Mouse (Mus musculus) large intestine, adult 2 months (tissue): ENCODE data around the gene Tbc1d8b. TPM values are rescaled to one million over a fixed set of nuclear protein-coding genes. Genes with fewer than 3 reads are reported as not detected.
"Not testable (repeated sequence)": the region's sequence is repeated elsewhere in the genome, so short reads cannot be mapped to it uniquely, and the experiment has no call there.

Experiments used
- DNase-seq: peaks from one replicate; pipeline ENCODE4 v3.0.0-alpha.2; 2012; ENCODE audit warnings: low read depth, low spot score
- WGBS: fragments of 180-500 bp; shearing (Covaris S2); methylation state at CpG from one replicate; pipeline ENCODE4 v1.1.7; 2018; 5-methylcytosine and 5-hydroxymethylcytosine counted together
- polyA plus RNA-seq: library from polyadenylated mRNA; depleted of rRNA; stranded (reverse); fragments of >200 nt; gene quantifications from 2 replicates; pipeline ENCODE4 v1.2.3, GENCODE M21; 2012; rRNA removed

Gene Tbc1d8b
- polyA plus RNA-seq: 1.5 and 3.9 TPM in 2 replicates

DNA sequence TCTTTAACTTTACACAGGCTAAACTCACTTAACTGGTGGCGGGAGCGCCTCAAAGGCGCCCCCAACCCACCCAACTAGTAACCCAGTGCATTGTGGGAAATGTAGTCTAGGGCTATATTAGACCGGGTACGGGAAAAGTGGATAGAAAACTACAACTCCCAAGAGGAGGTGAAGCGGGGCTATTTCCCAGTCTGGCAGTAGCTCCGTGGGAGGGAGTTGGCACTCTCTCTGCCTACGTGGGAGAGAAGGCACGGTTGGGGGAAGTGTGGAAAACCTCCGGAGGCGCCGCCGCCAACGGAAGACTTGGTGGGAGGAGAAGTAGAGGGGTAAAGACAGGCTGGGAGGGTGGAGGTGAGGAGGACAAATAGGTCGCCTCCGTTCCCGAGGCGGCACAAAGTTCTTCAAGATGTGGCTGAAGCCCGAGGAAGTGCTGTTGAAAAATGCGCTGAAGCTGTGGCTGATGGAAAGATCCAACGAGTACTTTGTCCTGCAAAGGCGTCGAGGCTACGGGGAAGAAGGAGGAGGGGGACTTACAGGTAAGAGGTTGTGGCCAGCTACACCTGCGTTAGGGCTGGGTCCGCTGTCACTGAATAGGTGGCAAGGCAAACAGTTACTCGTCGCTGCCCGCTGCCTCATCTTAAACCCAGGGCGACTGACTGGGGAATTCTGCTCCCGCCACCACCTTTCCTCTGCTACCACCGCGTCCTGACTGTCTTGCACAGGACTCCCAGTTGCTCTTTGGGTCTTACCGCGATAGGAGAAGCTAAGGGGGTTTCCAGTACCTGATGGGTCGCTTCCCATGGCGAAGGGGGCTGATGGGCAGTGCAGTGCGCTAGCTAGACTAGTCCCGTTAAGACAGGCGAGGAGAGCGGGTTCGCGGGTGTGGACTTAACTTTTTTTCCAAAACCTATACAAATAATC, at the start of gene Tbc1d8b:
Gene Tbc1d8b (plus strand): TSS at position 222 of the 921 bp plus-strand sequence.
- peak; percentile 73 for DNase-seq
- 12% methylated on average over 43 of the region's 43 CpGs for WGBS

DNA sequence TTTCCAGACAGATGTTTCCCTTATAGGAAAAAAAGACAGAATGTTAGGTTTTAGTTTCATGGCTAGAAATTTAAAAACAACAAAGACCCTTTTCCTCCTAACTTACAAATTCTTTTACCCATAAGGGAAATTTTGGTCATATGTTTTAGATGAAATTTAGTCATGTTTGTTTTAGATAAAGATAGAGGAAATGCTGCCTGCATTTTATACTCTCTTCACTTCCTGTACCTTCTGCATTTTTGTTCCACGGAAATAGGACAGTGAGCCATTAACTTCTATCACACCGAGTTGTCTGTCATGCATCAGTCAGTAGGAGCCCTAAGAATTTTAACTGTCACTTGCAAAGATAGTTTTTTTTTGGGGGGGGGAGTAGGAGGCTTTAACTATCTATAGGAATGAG, 45.1 kb upstream of the Tbc1d8b start:
- no peak for DNase-seq
- WGBS: 22% methylated on average over 2 of the region's 2 CpGs

DNA sequence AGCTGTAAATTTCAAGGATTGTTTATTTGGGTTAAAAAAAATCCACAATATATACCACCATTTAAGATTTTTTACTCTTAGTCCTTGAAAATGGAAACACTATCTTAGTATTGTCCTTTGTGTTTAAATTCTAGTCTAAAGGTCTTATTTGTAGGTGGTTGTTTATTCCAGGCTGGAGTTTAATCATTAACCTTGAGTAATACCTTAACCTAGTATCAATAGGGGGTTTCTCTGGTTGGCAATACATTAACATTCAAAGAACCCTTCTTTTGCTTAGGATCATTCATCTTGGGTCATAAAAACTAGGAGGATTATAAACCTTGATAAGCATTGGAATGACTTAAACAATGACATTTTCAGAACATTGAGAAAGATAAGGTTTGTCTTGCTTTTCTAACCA, 44.4 kb upstream of the Tbc1d8b start:
- no peak for DNase-seq

DNA sequence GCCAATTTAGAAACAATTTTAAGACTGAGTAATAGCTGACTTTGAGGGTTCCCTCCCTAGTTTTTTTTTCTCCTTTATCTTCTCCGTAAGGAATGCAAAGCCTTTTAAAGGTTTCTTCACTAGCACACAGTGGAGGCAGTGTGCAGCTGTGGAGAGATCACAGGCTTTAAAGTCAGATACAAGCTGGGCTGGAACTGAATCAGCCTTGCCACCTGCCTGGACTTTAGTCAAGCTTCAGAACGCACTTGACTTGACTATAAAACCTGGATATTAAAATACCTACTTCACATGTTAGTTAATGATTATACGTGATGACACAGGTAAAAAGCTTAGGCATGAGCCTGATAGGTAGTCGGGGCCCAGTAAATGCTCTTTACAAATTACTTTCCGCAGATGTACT, 32.6 kb upstream of the Tbc1d8b start:
- 37% methylated on average over 5 of the region's 5 CpGs for WGBS
- DNase-seq: peak; percentile 58

DNA sequence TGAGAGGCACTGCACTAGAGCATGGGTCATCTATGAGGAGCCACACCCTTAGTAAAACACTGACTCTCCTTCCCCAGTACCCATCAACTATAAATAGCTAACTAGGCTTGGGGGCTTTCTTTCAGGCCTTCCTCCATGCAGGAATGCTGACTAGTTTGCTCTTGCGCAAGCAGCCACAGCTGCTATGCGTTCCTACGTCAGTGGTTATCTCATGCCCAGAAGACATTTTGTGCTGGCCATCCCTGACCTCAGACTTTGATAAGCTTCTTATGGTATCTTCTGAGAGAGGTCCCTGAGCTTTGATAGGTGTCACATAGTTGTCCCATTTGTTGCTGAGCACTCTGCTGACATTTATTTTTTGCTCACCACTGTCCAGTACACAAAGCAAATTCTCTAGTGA, 31.5 kb upstream of the Tbc1d8b start:
- 54% methylated on average over 3 of the region's 3 CpGs for WGBS
- no peak for DNase-seq

DNA sequence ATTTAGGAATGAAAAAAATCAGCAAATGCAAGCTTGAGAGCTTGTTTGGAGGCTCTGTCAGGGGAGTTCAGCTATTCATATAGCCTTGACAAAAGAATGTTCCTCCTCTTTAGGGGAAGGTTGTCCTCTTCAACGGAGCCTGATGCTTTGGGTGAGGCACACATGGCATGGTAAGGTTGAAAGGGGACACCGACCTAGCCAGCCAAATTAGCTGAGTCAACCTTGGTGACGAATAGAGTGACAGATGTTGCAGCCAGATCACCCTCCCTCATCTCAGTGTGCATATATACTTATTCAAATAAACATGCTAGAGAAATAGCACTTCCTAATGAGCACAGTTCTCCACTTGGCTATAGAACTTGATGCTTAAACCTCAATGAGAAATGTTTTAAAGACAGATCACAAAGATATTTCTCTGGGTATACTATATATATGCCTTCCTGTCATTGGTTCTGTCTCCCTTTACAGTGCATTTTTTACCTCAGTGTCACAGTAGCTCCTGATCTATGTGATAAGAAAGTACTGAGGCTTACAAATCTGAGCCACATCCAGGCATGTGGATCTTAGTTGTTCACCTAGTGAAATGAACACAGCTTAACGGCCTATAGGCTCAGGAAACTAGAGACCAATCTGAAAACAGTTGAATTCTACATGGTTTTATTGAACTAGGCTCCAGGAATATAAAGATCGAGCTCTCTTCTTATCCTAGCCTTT, 30.3 kb upstream of the Tbc1d8b start:
- WGBS: 67% methylated on average over 5 of the region's 5 CpGs
- no peak for DNase-seq

DNA sequence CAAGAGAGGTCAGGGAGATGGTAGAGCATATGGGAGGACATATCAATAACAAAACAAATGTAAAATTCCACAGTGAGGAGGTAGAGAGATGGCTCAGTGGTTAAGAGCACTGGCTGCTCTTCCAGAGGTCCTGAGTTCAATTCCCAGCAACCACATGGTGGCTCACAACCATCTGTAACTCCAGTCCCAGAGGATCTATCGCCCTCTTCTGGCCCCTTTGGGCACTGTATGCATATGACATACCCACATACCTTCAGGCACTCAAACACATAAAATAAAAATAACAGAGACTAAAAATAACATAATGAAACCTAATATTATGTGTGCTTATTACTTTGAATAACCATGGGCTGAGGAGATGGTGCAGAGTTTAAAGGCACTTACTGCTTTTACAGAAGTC, 22.7 kb upstream of the Tbc1d8b start:
- DNase-seq: no peak
- 63% methylated on average over 1 of the region's 1 CpGs for WGBS

DNA sequence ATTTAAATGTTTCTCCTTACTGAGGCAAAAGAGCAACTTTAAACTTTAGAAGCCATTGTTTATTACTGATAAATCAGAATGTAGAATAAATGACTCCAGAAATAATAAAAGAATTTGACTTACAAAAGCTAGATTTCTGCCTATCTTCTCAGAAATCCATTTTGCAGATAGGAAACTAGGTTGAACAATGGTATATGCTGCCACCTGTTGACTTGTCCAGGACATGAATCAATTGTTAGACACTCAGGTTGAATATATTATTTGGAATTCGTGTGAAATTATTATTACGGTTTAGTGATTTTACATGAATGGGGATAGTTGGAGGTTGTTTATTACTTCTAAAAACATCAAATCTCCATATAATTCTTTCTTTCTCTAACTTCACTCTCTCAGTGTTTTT, 19.0 kb upstream of the Tbc1d8b start:
- DNase-seq: no peak
- 59% methylated on average over 2 of the region's 2 CpGs for WGBS

DNA sequence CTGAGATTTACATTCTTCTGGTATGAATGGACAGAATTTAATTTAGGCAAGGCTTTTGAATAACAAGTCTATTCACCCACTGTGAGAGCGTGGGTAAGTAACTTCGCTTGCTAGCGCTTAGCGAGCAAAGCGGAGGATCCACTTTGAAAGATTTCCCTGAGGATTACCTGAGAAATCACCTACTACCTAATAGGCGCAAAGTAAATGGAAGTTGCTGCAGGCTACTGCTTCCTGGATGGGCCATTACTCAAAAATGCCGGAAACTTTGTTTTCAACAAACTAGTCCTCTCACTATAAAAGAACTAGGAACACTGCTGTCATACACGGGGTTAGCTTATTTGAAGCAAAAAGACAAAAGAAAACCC, 404 bp upstream of the Tbc1d8b start:
- DNase-seq: no peak
- 21% methylated on average over 8 of the region's 8 CpGs for WGBS

DNA sequence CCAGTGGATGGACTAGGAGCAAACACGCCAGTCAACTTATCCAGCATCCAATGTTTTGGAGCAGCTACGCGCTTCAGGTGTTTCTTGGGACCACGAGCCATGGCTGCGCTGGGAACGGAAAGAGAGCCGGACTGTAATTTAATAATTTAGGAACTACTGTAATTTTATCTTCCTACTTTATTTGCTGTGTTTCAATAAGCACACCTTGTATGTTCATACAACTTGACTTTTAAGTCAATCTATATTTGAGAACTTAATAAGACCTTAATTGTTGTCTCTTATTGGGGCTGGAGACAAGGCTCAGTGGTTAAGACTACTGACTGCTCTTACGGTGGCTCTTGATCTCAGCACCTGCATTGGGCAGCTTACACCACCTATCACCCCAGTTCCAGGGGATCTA, 29.6 kb downstream of the Tbc1d8b start, which contains the start of gene Gm15013:
Gene Gm15013 (minus strand): TSS at position 101 of the 400 bp plus-strand sequence.
- DNase-seq: no peak
- 99% methylated on average over 8 of the region's 8 CpGs for WGBS

DNA sequence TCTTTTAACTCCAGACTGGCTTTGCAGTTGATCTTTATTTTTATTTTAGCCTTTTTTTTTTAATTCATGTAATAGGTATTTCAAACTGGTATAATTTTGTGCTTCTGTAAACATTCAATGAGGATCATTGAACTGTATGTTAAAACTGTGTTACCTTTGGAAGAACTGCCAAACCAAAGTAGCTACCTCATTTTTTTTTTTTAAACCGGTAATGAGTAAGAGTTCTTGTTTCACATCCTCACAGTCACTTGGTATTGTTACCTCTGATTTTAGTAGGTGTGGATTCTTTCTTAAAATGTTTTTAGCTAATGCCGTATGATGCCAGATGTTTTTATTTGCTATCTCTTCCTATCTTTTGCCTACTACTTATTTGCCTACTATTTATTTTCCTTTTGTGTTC, 37.6 kb downstream of the Tbc1d8b start:
- WGBS: 94% methylated on average over 2 of the region's 2 CpGs
- no peak for DNase-seq

DNA sequence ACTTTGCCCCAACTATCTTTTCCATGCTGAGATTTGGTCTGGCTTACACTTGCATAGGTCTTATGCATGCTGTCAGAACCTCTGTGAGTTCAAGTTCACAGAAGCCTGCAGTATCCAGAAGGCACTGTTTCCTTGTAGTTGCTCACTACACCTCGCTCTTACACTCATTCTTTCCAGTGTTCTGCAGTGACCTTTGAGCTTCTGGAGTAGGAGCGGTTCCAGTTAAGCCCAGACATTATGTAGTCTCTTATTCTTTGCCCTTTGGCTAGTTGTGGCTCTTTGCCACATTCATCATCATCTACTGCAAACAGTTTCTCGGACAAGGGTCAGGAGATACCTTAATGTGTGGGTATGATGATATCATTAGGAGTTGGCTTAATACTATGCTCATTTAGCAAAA, 45.7 kb downstream of the Tbc1d8b start:
- DNase-seq: peak; percentile 51
- 49% methylated on average over 3 of the region's 3 CpGs for WGBS

DNA sequence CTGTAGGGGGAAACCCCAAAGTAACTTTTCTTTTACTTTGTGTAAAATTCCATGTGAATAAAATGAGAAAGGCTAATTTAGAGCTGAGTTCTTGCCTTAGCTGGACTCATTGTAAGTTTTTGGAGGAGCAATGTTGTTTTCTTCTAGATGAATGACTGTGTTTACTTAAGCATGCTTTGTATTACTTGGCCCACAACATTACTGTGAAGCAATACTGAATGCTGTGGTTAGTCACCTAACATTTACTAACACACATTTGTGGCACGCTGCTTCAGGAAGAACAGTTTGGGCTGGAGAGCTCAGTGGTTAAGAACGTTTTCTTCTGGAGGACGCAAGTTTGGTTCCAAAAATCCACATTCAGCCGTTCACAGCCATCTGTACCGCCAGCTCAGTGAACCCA, 52.3 kb downstream of the Tbc1d8b start:
- DNase-seq: no peak

DNA sequence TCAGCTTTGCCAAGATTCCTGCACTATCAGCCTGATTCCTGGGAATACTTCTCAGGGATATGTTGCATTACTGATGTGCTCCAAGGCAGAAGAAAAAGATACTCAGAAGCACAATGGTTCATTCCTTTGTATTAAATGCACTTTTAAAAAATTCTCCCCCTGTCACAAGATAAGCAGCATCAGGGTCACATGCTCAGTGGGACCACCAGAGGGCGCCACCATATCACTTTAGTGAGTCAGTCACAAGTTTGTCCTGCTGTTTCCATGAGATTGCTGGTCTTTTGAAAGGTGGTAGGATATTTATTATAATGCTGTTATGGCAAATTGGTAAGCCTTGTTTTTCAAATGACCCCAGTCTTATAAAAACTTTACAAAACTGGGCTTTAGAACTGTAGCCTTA, 67.1 kb downstream of the Tbc1d8b start:
- DNase-seq: no peak
- 0% methylated on average over 1 of the region's 1 CpGs for WGBS

More for the DNA sequence above, 52.3 kb downstream of the Tbc1d8b start:
- 81% methylated on average over 5 of the region's 5 CpGs for WGBS

DNA sequence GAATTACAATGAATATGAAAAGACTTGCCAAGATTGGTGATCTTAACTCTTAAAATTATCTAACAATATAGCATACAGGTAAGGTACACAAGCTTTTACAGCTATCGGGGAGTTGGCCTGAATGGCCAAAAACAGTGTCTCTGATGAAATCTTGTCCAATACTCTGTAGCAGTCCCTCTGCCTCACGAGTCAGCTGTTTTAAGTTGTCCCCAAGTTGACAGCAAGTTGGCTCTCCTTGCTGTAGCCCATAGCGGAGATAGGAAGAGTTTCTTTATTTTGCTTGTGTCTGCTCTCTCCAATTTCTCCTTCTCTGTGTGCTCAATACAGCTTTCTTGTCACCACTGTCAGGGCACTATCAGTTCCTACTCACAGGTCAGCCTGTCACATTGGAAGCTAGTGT, 73.8 kb downstream of the Tbc1d8b start:
- 74% methylated on average over 3 of the region's 3 CpGs for WGBS
- not testable (repeated sequence) for DNase-seq

DNA sequence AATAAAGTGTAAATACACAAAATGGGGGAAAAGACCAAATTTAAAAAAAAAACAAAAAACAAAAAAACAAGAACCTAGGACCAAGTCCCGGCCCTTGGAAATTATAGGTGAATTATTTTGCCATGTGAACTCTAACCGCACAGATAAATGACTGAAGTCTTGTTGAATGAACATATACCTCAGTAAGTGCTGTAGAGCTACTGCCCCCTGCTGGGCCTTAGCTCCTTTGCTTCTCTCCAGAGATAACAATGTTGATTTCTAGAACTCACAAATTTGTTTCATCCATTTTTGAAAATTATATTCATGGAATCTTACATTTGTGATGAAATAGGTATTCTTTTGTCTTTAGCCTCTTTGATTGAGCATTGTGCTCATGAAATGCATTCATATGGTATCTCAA, 77.8 kb downstream of the Tbc1d8b start:
- WGBS: 48% methylated on average over 2 of the region's 2 CpGs
- DNase-seq: no peak

DNA sequence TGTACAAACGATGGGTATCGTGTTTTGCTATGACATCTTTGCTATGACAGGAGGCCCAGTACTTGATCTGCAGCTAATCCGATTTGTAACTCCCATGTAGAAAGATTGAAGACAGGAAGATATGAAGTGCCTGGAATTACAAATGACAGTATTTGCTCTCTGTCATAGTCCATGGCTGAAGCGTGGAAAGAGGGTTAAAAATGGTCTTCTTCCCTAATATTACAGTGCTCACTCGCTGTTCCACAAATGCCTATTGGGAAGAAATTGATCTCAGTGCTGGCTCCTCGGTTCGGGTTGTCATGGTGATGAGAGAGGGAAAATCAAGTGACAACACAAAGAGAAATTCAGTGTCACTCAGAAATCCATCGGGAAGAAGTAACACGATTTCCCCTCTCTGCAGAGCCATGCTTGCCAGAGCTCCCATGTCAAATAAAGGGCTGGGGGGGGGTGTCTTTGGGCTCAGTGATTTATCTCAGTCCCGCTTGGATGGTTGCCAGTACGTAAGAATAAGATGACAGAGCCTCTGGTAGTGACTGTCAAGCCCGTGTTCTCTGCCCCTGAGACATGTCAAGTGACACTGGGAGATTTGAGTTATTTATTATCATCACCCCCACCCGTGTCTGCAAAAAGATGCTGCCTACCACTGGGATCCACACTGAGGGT, 85.3 kb downstream of the Tbc1d8b start:
- DNase-seq: no peak
- WGBS: 77% methylated on average over 13 of the region's 13 CpGs

DNA sequence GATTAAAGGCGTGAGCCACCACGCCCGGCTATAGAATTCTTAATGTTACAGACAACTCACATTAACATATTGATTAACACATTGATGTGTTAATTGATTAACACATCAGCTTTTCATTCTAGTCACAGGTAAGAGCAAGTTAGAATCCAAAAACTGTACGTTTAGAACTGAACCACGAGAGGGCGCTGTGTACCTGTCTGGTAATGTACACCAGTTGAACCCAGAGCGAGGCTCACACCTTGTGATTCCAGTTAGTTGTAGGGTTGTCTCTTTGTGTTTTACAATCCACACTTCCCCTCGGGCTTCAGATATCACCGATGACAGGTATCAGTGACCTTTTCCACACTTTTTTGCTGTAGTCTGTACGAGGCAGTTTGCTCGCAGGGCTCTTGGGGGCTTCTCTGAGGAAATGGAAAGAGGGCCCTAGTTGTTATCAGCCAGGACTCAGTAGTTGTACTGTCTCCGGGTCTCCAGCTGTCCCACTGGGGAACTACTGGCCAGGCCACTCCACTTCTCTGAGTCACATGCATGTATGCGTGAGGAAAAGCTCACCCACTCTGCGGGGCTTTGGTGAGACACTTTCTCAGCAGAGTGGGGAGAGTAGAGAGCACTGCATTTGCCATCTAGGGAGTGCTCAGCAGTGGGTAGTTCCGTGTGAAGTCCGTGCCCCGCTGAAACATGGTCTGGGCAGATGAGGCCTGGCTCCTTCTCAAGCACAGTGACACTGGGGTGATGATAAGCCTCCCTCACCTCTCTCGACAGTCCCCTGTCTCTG, 89.7 kb downstream of the Tbc1d8b start:
- no peak for DNase-seq
- 23% methylated on average over 18 of the region's 18 CpGs for WGBS

DNA sequence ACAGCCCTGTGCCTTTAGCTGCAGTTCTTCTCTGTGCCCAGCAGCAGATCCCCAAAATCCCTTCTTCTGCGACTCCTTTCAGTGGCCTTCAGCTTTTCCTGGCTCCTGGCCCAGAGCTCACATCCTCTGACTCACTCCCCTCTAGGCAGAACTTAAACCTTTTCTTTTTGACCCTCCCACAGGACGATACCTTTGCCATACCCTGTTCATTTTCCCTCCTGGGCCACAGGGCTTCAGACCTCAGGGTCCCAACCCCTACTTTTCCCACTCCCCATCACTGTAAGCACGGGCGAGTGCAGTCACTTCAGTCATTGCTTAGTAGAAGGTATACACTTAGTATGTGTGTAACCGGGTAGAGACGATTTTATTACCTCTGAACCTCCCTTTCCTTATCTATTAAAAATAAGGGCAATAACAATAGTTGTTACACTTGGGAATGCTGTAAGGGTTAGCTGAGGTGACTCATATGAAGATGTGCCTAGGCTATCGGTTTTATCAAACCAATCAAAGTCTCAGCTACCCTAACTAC, 90.4 kb downstream of the Tbc1d8b start:
- WGBS: 32% methylated on average over 7 of the region's 7 CpGs
- DNase-seq: no peak
